Mouse (Mus musculus): ENCODE data around the gene Cntn2. TPM values are rescaled to one million over a fixed set of nuclear protein-coding genes. Genes with fewer than 3 reads are reported as not detected.

Gene Cntn2
- polyA plus RNA-seq, 1 experiment from 2014 or later, result 0.19 TPM

- WGBS, result 82% methylated on average over 8 of the region's 8 CpGs
- no peak overlapping the region for H3K27ac ChIP-seq (replicated peaks)
- H3K4me1 ChIP-seq, result peaks cover 8% of the 10 kb centered on the region
- peaks cover 38% of the 10 kb centered on the region for H3K27me3 ChIP-seq (replicated peaks)
- no peaks in the 10 kb centered on the region for H3K36me3 ChIP-seq
- H3K4me2 ChIP-seq, result no peak overlapping the region
- no peak for ATAC-seq (ENCODE audit: extremely low read depth, insufficient number of reproducible peaks, low FRiP score, low TSS enrichment)
- H3K9ac ChIP-seq, result no peak overlapping the region
- H3K4me3 ChIP-seq, result no peak overlapping the region
- no peaks in the 10 kb centered on the region for H3K9me3 ChIP-seq
Observed at GRCm38 (mm10) chr1:132570906-132571305, 27.9 kb upstream of the Cntn2 start.

- H3K9ac ChIP-seq, result no peak overlapping the region
- WGBS, result 85% methylated on average over 15 of the region's 15 CpGs
- ATAC-seq (ENCODE audit: extremely low read depth, insufficient number of reproducible peaks, low FRiP score, low TSS enrichment), result no peak
- peaks cover 35% of the 10 kb centered on the region for H3K27me3 ChIP-seq (replicated peaks)
- H3K36me3 ChIP-seq, result no peaks in the 10 kb centered on the region
- H3K4me2 ChIP-seq, result no peak overlapping the region
- H3K4me1 ChIP-seq, result peaks cover 14% of the 10 kb centered on the region
- H3K9me3 ChIP-seq, result no peaks in the 10 kb centered on the region
- H3K4me3 ChIP-seq, result no peak overlapping the region
- no peak overlapping the region for H3K27ac ChIP-seq (replicated peaks)
Observed at GRCm38 (mm10) chr1:132570068-132570780, 27.2 kb upstream of the Cntn2 start.

- Histone ChIP-seq H3K4me2 (no peak overlapping the region), H3K36me3 (no peaks in the 10 kb centered on the region), H3K4me3 (no peak overlapping the region), H3K9me3 (no peaks in the 10 kb centered on the region), H3K4me1 (peaks cover 20% of the 10 kb centered on the region), H3K27ac (replicated peaks) (no peak overlapping the region), H3K9ac (no peak overlapping the region), H3K27me3 (replicated peaks) (peaks cover 32% of the 10 kb centered on the region)
- WGBS, result 72% methylated on average over 9 of the region's 9 CpGs
- no peak for ATAC-seq (ENCODE audit: extremely low read depth, insufficient number of reproducible peaks, low FRiP score, low TSS enrichment)
Observed at GRCm38 (mm10) chr1:132569516-132569915, 26.5 kb upstream of the Cntn2 start.

GRCm38 (mm10) chr1:132567336-132568125 is 24.5 kb upstream of the Cntn2 start:
- Histone ChIP-seq H3K36me3 (no peaks in the 10 kb centered on the region), H3K9me3 (no peaks in the 10 kb centered on the region), H3K27me3 (replicated peaks) (peaks cover 36% of the 10 kb centered on the region), H3K9ac (no peak overlapping the region), H3K4me1 (peaks cover 20% of the 10 kb centered on the region), H3K27ac (replicated peaks) (no peak overlapping the region), H3K4me3 (no peak overlapping the region), H3K4me2 (no peak overlapping the region)
- WGBS, result 76% methylated on average over 11 of the region's 11 CpGs
- no peak for ATAC-seq (ENCODE audit: extremely low read depth, insufficient number of reproducible peaks, low FRiP score, low TSS enrichment)

- H3K36me3 ChIP-seq, result no peaks in the 10 kb centered on the region
- H3K4me2 ChIP-seq, result no peak overlapping the region
- H3K27ac ChIP-seq (replicated peaks), result no peak overlapping the region
- peaks cover 25% of the 10 kb centered on the region for H3K4me1 ChIP-seq
- no peak for ATAC-seq (ENCODE audit: extremely low read depth, insufficient number of reproducible peaks, low FRiP score, low TSS enrichment)
- peaks cover 46% of the 10 kb centered on the region for H3K27me3 ChIP-seq (replicated peaks)
- no peak overlapping the region for H3K9ac ChIP-seq
- no peak overlapping the region for H3K4me3 ChIP-seq
- no peaks in the 10 kb centered on the region for H3K9me3 ChIP-seq
- 14% methylated on average over 7 of the region's 7 CpGs for WGBS
Observed at GRCm38 (mm10) chr1:132565766-132566165, 22.7 kb upstream of the Cntn2 start.

- Histone ChIP-seq H3K9ac (no peak overlapping the region), H3K9me3 (no peaks in the 10 kb centered on the region), H3K4me3 (no peak overlapping the region), H3K36me3 (no peaks in the 10 kb centered on the region), H3K4me2 (no peak overlapping the region), H3K27me3 (replicated peaks) (peaks cover 50% of the 10 kb centered on the region), H3K4me1 (peaks cover 26% of the 10 kb centered on the region), H3K27ac (replicated peaks) (no peak overlapping the region)
- ATAC-seq (ENCODE audit: extremely low read depth, insufficient number of reproducible peaks, low FRiP score, low TSS enrichment), result no peak
- WGBS, result 31% methylated on average over 6 of the region's 6 CpGs
Observed at GRCm38 (mm10) chr1:132564946-132565345, 21.9 kb upstream of the Cntn2 start.

- 48% methylated on average over 10 of the region's 10 CpGs for WGBS
- no peaks in the 10 kb centered on the region for H3K36me3 ChIP-seq
Observed at GRCm38 (mm10) chr1:132562337-132562795, 19.3 kb upstream of the Cntn2 start.

GRCm38 (mm10) chr1:132560907-132561700 is 18.0 kb upstream of the Cntn2 start:
- Histone ChIP-seq H3K4me3 (no peak overlapping the region), H3K27me3 (replicated peaks) (peaks cover 44% of the 10 kb centered on the region), H3K4me1 (peaks cover 47% of the 10 kb centered on the region), H3K4me2 (no peak overlapping the region), H3K9me3 (no peaks in the 10 kb centered on the region), H3K27ac (replicated peaks) (no peak overlapping the region), H3K9ac (no peak overlapping the region), H3K36me3 (no peaks in the 10 kb centered on the region)
- ATAC-seq (ENCODE audit: extremely low read depth, insufficient number of reproducible peaks, low FRiP score, low TSS enrichment), result no peak
- WGBS, result 54% methylated on average over 8 of the region's 8 CpGs

More at GRCm38 (mm10) chr1:132562337-132562795, 19.3 kb upstream of the Cntn2 start:
- no peak for ATAC-seq (ENCODE audit: extremely low read depth, insufficient number of reproducible peaks, low FRiP score, low TSS enrichment)
- Histone ChIP-seq H3K27ac (replicated peaks) (no peak overlapping the region), H3K4me1 (peaks cover 46% of the 10 kb centered on the region), H3K9me3 (no peaks in the 10 kb centered on the region), H3K4me2 (no peak overlapping the region), H3K9ac (no peak overlapping the region), H3K4me3 (no peak overlapping the region), H3K27me3 (replicated peaks) (peaks cover 47% of the 10 kb centered on the region)

- H3K27me3 ChIP-seq (replicated peaks), result peaks cover 45% of the 10 kb centered on the region
- H3K4me3 ChIP-seq, result no peak overlapping the region
- H3K4me2 ChIP-seq, result no peak overlapping the region
- no peaks in the 10 kb centered on the region for H3K36me3 ChIP-seq
- no peak overlapping the region for H3K27ac ChIP-seq (replicated peaks)
- no peaks in the 10 kb centered on the region for H3K9me3 ChIP-seq
- no peak overlapping the region for H3K9ac ChIP-seq
- 22% methylated on average over 6 of the region's 6 CpGs for WGBS
- H3K4me1 ChIP-seq, result peaks cover 32% of the 10 kb centered on the region
- no peak for ATAC-seq (ENCODE audit: extremely low read depth, insufficient number of reproducible peaks, low FRiP score, low TSS enrichment)
Observed at GRCm38 (mm10) chr1:132559045-132559444, 16.0 kb upstream of the Cntn2 start.

GRCm38 (mm10) chr1:132557901-132558631 is 15.0 kb upstream of the Cntn2 start:
- peak overlapping the region; percentile 30; the same call in 1 of the 2 replicates for H3K27ac ChIP-seq (replicated peaks)
- 9% methylated on average over 9 of the region's 9 CpGs for WGBS
- peak overlapping the region; percentile 36 for H3K4me2 ChIP-seq
- no peaks in the 10 kb centered on the region for H3K9me3 ChIP-seq
- H3K36me3 ChIP-seq, result no peaks in the 10 kb centered on the region
- ATAC-seq (ENCODE audit: extremely low read depth, insufficient number of reproducible peaks, low FRiP score, low TSS enrichment), result no peak; the same call in 1 of the 2 replicates
- peak overlapping the region; percentile 57; the same call in 1 of the 2 replicates for H3K9ac ChIP-seq
- H3K4me1 ChIP-seq, result peaks cover 32% of the 10 kb centered on the region
- peaks cover 41% of the 10 kb centered on the region for H3K27me3 ChIP-seq (replicated peaks)
- no peak overlapping the region for H3K4me3 ChIP-seq

All from heart, embryonic 13.5 days (tissue).